Mouse (Mus musculus) thymus, adult 2 months (tissue): ENCODE measurements around the gene Gm15446.
"Not testable (repeated sequence)": the region's sequence is repeated elsewhere in the genome, so short reads cannot be mapped to it uniquely, and the experiment has no call there.

Experiments
- CTCF ChIP-seq: fragments of 200-500 bp; IDR thresholded peaks from 2 replicates; pipeline ENCODE4 v1.5.1; 2012; ENCODE audit warnings: mild to moderate bottlenecking, control low read depth, low read length, moderate library complexity, borderline replicate concordance; ENCODE audit not compliant: control insufficient read depth, poor library complexity, insufficient read depth; ENCODE audit errors: extremely low read depth
- POLR2A ChIP-seq: fragments of 200-500 bp; IDR thresholded peaks from 2 replicates; pipeline ENCODE4 v1.6.1; 2012; ENCODE audit warnings: mild to moderate bottlenecking, low read length, control low read depth, moderate library complexity; ENCODE audit not compliant: control insufficient read depth, poor library complexity, insufficient read depth; ENCODE audit errors: extremely low read depth

GRCm38 (mm10) chr5:109980743-109981142 lies 57.5 kb downstream of the Gm15446 start:
- TF ChIP-seq CTCF, POLR2A: not testable (repeated sequence)
